Mouse (Mus musculus): Measurements from ENCODE around the gene Msh3. TPM values are rescaled to one million over a fixed set of nuclear protein-coding genes. Genes with fewer than 3 reads are reported as not detected.

Gene Msh3
- total and polyA plus RNA-seq, 3 experiments: 3.9 to 9.1 (median 7.2) TPM

DNA sequence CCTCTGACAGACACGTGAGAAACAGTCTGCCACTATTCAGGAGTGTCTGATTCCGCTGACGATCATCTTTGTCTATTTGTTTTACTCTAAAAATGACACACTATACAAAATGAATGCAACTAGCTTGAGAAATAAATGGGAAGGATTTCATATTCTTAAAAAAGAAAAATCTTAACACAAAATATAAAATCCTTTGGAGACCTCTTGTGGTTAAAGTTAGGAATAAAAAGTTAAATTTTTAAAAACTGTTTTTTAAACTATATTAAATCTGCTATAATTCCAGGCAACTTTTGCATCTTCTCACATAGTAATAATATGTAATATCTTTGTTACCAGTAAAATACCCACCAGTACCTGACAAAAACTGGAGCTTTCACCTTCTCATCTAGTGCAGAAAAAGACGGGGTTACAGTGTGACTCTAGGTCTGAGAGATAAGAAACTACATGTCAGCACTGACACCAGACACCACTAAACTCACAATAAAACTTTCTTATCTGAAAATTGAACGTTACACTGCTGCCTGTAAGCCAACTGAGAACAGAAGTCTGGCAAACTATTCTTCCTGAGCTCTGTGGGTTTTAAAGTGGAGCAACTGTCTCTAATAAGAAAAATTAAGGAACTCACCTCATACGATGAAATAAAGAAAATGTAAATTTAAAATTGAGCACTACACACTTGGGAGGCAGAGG, 16.9 kb downstream of the Msh3 start:
- Histone ChIP-seq H3K4me1 (ENCODE audit: control insufficient read depth, insufficient read depth, low read length) (no peaks in the 10 kb centered on the region), H3K9ac (ENCODE audit: low read depth, low read length) (no peak overlapping the region), H3K27me3 (ENCODE audit: control insufficient read depth, insufficient read depth, low read length) (no peaks in the 10 kb centered on the region), H3K27ac (no peak overlapping the region), H3K79me2 (replicated peaks; ENCODE audit: control insufficient read depth, insufficient read depth, low read length) (no peaks in the 10 kb centered on the region), H3K36me3 (ENCODE audit: control insufficient read depth, insufficient read depth, low read length) (no peaks in the 10 kb centered on the region), H3K4me3 (no peak overlapping the region)
- intact Hi-C loops (cut with DNase I): loop anchor here (1.0 to 5.0 kb wide), 2 partner anchors 430 to 531 kb away; partner anchors contain the start of gene Zcchc9
- no peak for DNase-seq
- TF ChIP-seq CTCF (IDR thresholded peaks at IDR 0.05): peak; percentile 61
- TF ChIP-seq EP300 (IDR thresholded peaks at IDR 0.05; ENCODE audit: insufficient read depth, low read depth, low read length): no peak
- no peak for TF ChIP-seq POLR2A (IDR thresholded peaks at IDR 0.05; ENCODE audit: insufficient read depth, low read depth, low read length)
- WGBS: 71% methylated on average over 6 of the region's 6 CpGs

DNA sequence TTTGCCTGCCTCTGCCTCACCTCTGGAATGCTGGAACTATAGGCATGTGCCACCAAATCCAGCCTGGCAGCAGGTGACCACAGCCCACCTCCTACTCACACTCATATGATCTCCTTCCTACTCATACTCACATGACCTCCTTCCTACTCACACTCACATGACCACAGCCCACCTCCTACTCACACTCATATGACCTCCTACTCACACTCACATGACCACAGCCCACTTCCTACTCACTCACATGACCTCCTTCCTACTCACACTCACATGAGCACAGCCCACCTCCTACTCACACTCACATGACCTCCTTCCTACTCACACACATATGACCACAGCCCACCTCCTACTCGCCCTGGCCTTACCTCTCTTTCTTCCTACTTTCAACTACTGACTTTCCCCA, 17.9 kb downstream of the Msh3 start:
- Histone ChIP-seq H3K79me2 (replicated peaks; ENCODE audit: control insufficient read depth, insufficient read depth, low read length) (no peaks in the 10 kb centered on the region), H3K27me3 (ENCODE audit: control insufficient read depth, insufficient read depth, low read length) (no peaks in the 10 kb centered on the region), H3K9ac (ENCODE audit: low read depth, low read length) (no peak overlapping the region), H3K36me3 (ENCODE audit: control insufficient read depth, insufficient read depth, low read length) (no peaks in the 10 kb centered on the region), H3K4me3 (no peak overlapping the region), H3K27ac (no peak overlapping the region), H3K4me1 (ENCODE audit: control insufficient read depth, insufficient read depth, low read length) (no peaks in the 10 kb centered on the region)
- 92% methylated on average over 1 of the region's 1 CpGs for WGBS
- TF ChIP-seq CTCF (IDR thresholded peaks at IDR 0.05): no peak
- no peak for TF ChIP-seq POLR2A (IDR thresholded peaks at IDR 0.05; ENCODE audit: insufficient read depth, low read depth, low read length)
- no peak for TF ChIP-seq EP300 (IDR thresholded peaks at IDR 0.05; ENCODE audit: insufficient read depth, low read depth, low read length)
- intact Hi-C loops (cut with DNase I): loop anchor here (1.0 to 5.0 kb wide), 2 partner anchors 429 to 530 kb away; partner anchors contain the start of gene Zcchc9
- DNase-seq: no peak

DNA sequence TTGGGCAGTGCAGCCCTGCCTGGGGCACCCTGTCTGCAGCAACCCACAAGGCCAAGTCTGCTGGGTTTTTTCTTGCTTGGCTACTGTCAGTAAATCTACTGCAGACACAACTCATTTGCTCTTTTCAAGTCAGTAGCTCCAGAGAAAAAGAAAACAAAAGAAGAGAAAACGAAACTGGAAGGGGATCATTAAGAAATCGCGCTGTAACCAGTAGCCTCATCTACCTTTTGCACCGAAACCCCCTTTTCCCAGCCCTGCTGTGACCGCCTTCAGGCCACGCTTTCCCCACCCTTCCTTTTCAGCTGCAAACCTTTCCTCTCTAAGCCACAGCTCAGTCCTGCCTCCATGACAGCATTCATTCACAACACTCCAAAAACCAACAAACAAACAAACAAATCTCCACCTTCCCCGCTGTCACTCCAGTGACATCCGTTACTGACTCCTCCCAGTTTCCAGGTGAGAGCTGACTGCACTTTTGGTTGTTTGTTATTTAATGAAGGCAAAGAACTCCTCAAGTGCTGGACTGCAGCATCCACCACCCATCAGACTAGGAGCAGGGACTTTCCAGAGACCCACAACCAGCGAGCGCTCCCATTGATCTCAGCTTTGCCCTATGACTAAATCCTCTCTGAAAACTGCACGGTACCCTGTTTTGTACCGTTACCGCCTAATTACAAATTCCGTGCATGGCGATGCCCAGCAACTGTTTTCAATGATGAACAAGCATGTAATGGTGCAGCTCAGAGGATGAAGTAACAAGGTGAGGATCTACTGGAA, 22.5 kb downstream of the Msh3 start:
- H3K4me3 ChIP-seq: no peak overlapping the region
- no peak for TF ChIP-seq EP300 (IDR thresholded peaks at IDR 0.05; ENCODE audit: insufficient read depth, low read depth, low read length)
- no peak for TF ChIP-seq CTCF (IDR thresholded peaks at IDR 0.05)
- TF ChIP-seq POLR2A (IDR thresholded peaks at IDR 0.05; ENCODE audit: insufficient read depth, low read depth, low read length): no peak
- no peak overlapping the region for H3K9ac ChIP-seq (ENCODE audit: low read depth, low read length)
- intact Hi-C loops (cut with DNase I): no loop called here
- no peaks in the 10 kb centered on the region for H3K27me3 ChIP-seq (ENCODE audit: control insufficient read depth, insufficient read depth, low read length)
- no peaks in the 10 kb centered on the region for H3K79me2 ChIP-seq (replicated peaks; ENCODE audit: control insufficient read depth, insufficient read depth, low read length)
- no peak for DNase-seq
- WGBS: 89% methylated on average over 15 of the region's 15 CpGs
- H3K36me3 ChIP-seq (ENCODE audit: control insufficient read depth, insufficient read depth, low read length): no peaks in the 10 kb centered on the region
- H3K4me1 ChIP-seq (ENCODE audit: control insufficient read depth, insufficient read depth, low read length): no peaks in the 10 kb centered on the region
- H3K27ac ChIP-seq: no peak overlapping the region

DNA sequence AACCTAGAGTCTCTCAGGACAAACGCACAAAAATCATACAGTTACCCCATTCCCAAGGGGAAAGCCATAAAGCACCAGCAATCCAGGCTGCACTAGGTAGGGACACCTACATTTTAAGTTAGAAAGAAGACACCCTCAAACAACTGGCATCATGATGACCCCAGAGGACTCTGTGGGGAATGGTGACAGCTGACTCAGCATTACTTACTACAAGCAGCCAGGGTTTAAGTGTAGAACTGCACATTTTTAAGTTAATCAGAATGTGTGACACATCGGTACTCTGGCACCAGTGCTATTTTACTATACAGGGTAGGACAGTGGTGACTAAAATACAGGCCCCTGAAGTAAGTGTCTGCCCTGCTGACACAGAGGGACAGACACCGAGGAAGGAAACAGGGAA, 24.2 kb downstream of the Msh3 start:
- intact Hi-C loops (cut with DNase I): no loop called here
- H3K79me2 ChIP-seq (replicated peaks; ENCODE audit: control insufficient read depth, insufficient read depth, low read length): no peaks in the 10 kb centered on the region
- H3K4me1 ChIP-seq (ENCODE audit: control insufficient read depth, insufficient read depth, low read length): no peaks in the 10 kb centered on the region; the same call in 1 of the 2 replicates
- H3K27me3 ChIP-seq (ENCODE audit: control insufficient read depth, insufficient read depth, low read length): no peaks in the 10 kb centered on the region
- no peak overlapping the region for H3K4me3 ChIP-seq
- 84% methylated on average over 3 of the region's 3 CpGs for WGBS
- TF ChIP-seq CTCF (IDR thresholded peaks at IDR 0.05) (no peak), EP300 (IDR thresholded peaks at IDR 0.05; ENCODE audit: insufficient read depth, low read depth, low read length) (no peak), POLR2A (IDR thresholded peaks at IDR 0.05; ENCODE audit: insufficient read depth, low read depth, low read length) (no peak)
- no peak overlapping the region for H3K9ac ChIP-seq (ENCODE audit: low read depth, low read length)
- no peak overlapping the region for H3K27ac ChIP-seq
- DNase-seq: no peak
- H3K36me3 ChIP-seq (ENCODE audit: control insufficient read depth, insufficient read depth, low read length): no peaks in the 10 kb centered on the region

DNA sequence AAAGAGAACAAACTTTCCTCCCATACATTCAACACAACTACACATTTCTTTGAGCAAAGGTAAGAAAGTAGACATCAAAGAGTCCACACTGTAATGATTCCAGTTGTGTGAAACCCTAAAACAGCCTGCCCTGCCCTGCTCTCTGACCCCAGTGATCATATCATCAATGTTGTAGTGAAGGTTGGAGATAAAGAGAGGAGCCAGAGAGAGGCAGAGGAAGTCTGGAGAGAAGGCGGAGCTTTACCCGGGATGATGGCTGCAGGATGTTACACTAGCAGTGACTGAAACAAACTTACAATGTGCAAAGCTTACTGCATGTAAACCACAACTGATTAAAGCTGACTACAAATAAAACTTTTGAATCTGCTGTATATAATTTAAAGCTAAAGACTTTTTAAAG, 26.8 kb downstream of the Msh3 start:
- no peak overlapping the region for H3K27ac ChIP-seq
- 51% methylated on average over 2 of the region's 2 CpGs for WGBS

DNA sequence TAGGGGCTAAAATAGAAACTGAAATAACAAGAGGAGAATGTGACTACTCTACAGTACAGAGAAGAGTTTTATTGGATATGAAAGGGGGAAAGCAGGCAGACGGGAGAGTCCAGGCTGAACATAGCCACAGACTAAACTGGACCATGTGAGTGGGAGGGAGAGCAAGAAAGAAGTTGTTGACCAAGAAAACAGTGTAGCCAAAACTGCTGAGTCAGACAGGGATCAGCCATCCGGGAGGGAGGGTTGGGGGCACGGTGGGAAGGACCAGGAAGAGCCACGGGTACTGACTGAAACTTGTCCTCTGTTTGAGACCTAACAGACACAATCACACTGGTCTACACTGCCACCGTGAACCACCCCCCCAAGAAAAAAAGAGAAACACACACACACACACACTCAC, 28.8 kb downstream of the Msh3 start:
- no peak for TF ChIP-seq CTCF (IDR thresholded peaks at IDR 0.05)
- TF ChIP-seq EP300 (IDR thresholded peaks at IDR 0.05; ENCODE audit: insufficient read depth, low read depth, low read length): no peak
- no peak for TF ChIP-seq POLR2A (IDR thresholded peaks at IDR 0.05; ENCODE audit: insufficient read depth, low read depth, low read length)
- DNase-seq: no peak
- Histone ChIP-seq H3K4me1 (ENCODE audit: control insufficient read depth, insufficient read depth, low read length) (no peaks in the 10 kb centered on the region; the same call in 1 of the 2 replicates), H3K27ac (no peak overlapping the region), H3K36me3 (ENCODE audit: control insufficient read depth, insufficient read depth, low read length) (no peaks in the 10 kb centered on the region), H3K9ac (ENCODE audit: low read depth, low read length) (no peak overlapping the region), H3K4me3 (no peak overlapping the region), H3K27me3 (ENCODE audit: control insufficient read depth, insufficient read depth, low read length) (no peaks in the 10 kb centered on the region), H3K79me2 (replicated peaks; ENCODE audit: control insufficient read depth, insufficient read depth, low read length) (no peaks in the 10 kb centered on the region)
- intact Hi-C loops (cut with DNase I): no loop called here
- 51% methylated on average over 5 of the region's 5 CpGs for WGBS

More for the DNA sequence above, 26.8 kb downstream of the Msh3 start:
- TF ChIP-seq EP300 (IDR thresholded peaks at IDR 0.05; ENCODE audit: insufficient read depth, low read depth, low read length): no peak
- TF ChIP-seq CTCF (IDR thresholded peaks at IDR 0.05): no peak
- no peak for TF ChIP-seq POLR2A (IDR thresholded peaks at IDR 0.05; ENCODE audit: insufficient read depth, low read depth, low read length)
- no peaks in the 10 kb centered on the region for H3K79me2 ChIP-seq (replicated peaks; ENCODE audit: control insufficient read depth, insufficient read depth, low read length)
- H3K4me3 ChIP-seq: no peak overlapping the region
- no peak overlapping the region for H3K9ac ChIP-seq (ENCODE audit: low read depth, low read length)
- no peaks in the 10 kb centered on the region for H3K36me3 ChIP-seq (ENCODE audit: control insufficient read depth, insufficient read depth, low read length)
- H3K27me3 ChIP-seq (ENCODE audit: control insufficient read depth, insufficient read depth, low read length): no peaks in the 10 kb centered on the region
- DNase-seq: no peak
- intact Hi-C loops (cut with DNase I): no loop called here
- no peaks in the 10 kb centered on the region; the same call in 1 of the 2 replicates for H3K4me1 ChIP-seq (ENCODE audit: control insufficient read depth, insufficient read depth, low read length)
